32 mouse cellular contexts compared by ENCODE assay signal in the genomic region with DNA sequence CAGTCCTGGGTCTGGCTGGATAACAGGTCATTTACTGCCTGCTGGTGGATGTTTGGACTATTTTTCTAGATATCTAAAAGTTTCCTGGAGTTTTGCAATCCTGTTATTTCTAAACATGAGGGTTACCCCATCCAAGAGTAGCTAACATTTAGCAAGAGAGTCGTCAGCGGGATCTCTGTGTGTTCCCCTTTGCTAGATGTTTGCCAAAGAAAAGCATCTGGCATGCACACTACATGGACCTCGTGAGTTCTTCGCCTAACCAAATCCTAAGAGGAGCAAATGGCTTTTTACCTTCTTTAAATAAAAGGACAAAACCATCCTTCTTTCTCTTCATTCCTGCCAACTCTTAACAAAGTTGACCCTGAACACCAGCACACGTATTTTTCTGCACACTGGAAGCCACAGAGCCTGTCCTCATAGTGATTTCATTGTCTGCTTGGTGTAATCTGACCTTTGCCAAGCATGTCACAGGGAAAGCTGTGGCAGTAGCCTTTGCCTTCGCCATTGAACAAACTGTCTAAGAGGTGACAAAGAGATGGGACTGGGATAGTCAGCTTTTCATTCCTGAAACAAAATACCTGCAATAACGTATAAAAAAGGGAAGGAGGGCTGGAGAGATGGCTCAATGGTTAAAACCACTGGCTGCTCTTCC. TPM values are rescaled to one million over a fixed set of nuclear protein-coding genes. Genes with fewer than 3 reads are reported as not detected.
DNase-seq lines count a peak whose midpoint lies in the region; ATAC-seq and TF ChIP-seq lines count a peak whose summit lies in the region.
"Had no signal": no experiment of that assay in that cellular context is flagged by ENCODE, and none has a peak within 500 bp of the region (broad histone marks: within the 10 kb centered on the region; RNA-seq: fewer than 3 reads in every experiment).

No protein-coding gene starts in this region.

- ATAC-seq in lung, postnatal 0 days: peak; percentile 65
- ATAC-seq in liver, postnatal 0 days: peak; percentile 96
- ATAC-seq: CD4-positive, CD25-positive, alpha-beta regulatory T cell, adult 4 months; hindbrain, postnatal 0 days; intestine, embryonic 15.5 days had no signal

- no peaks in the 10 kb centered on the region for H3K36me3 ChIP-seq in lung, postnatal 0 days (ENCODE audit: insufficient read depth, low read length)
- H3K36me3 ChIP-seq in liver, postnatal 0 days (replicated peaks; ENCODE audit: insufficient read depth, low read length): no peaks in the 10 kb centered on the region
- H3K36me3 ChIP-seq: forebrain, embryonic 12.5 days; heart, embryonic 10.5 days; heart, embryonic 15.5 days; hindbrain, embryonic 12.5 days; intestine, embryonic 15.5 days; limb, embryonic 15.5 days; neural tube, embryonic 15.5 days; stomach, embryonic 15.5 days had no signal

- H3K9me3 ChIP-seq in lung, postnatal 0 days (ENCODE audit: low read length): no peaks in the 10 kb centered on the region
- no peaks in the 10 kb centered on the region for H3K9me3 ChIP-seq in liver, postnatal 0 days (ENCODE audit: low read length)
- H3K9me3 ChIP-seq: forebrain, embryonic 12.5 days; heart, embryonic 10.5 days; heart, embryonic 15.5 days; hindbrain, embryonic 12.5 days; intestine, embryonic 15.5 days; limb, embryonic 15.5 days; neural tube, embryonic 15.5 days; stomach, embryonic 15.5 days had no signal

- no peak overlapping the region for H3K27ac ChIP-seq in lung, postnatal 0 days (ENCODE audit: low read length)
- H3K27ac ChIP-seq in liver, postnatal 0 days (ENCODE audit: low read depth): peak overlapping the region; percentile 86
- H3K27ac ChIP-seq: forebrain, embryonic 12.5 days; heart, embryonic 10.5 days; heart, embryonic 15.5 days; hindbrain, embryonic 12.5 days; hindbrain, postnatal 0 days; intestine, embryonic 15.5 days; kidney, postnatal 0 days; limb, embryonic 15.5 days; neural tube, embryonic 15.5 days; stomach, embryonic 15.5 days had no signal

- H3K27me3 ChIP-seq in lung, postnatal 0 days (replicated peaks; ENCODE audit: insufficient read depth, low read length): no peaks in the 10 kb centered on the region
- no peaks in the 10 kb centered on the region for H3K27me3 ChIP-seq in liver, postnatal 0 days (ENCODE audit: insufficient read depth, low read length)
- H3K27me3 ChIP-seq: forebrain, embryonic 12.5 days; heart, embryonic 15.5 days; hindbrain, embryonic 12.5 days; intestine, embryonic 15.5 days; limb, embryonic 15.5 days; neural tube, embryonic 15.5 days; stomach, embryonic 15.5 days had no signal

- intact Hi-C loops in left cerebral cortex, postnatal 14 days (cut with DNase I): no loop called here

- peak; percentile 20 for DNase-seq in adrenal gland, postnatal 10 days
- DNase-seq in adrenal gland, postnatal 4 days (ENCODE audit: low spot score in 2 of 2): no peak
- peak; percentile 80 for DNase-seq in lung, postnatal 0 days (ENCODE audit: low spot score)
- no peak for DNase-seq in lung, adult 18-20 months
- peak; percentile 39 for DNase-seq in NIH3T3 (ENCODE audit: low read depth)
- no peak for DNase-seq in liver, postnatal 0 days
- DNase-seq in left cerebral cortex, postnatal 14 days (ENCODE audit: low spot score in 2 of 2): no peak
- no peak for DNase-seq in right cerebral cortex, postnatal 10 days (ENCODE audit: low spot score in 2 of 2)
- DNase-seq: adrenal gland, postnatal 36 days; cerebellum, adult 2 months; cerebellum, postnatal 14 days; gastrocnemius, postnatal 10 days; kidney, adult 2 months; kidney, postnatal 4 days; left cerebral cortex, postnatal 4 days; midbrain, embryonic 14.5 days; retina, postnatal 1 day; right cerebral cortex, postnatal 25 days; thymus, postnatal 14 days had no signal

- H3K4me2 ChIP-seq in lung, postnatal 0 days (replicated peaks; ENCODE audit: low read depth, low read length): no peak overlapping the region
- H3K4me2 ChIP-seq in liver, postnatal 0 days (ENCODE audit: low read depth, low read length): no peak overlapping the region
- H3K4me2 ChIP-seq: forebrain, embryonic 12.5 days; heart, embryonic 15.5 days; hindbrain, embryonic 12.5 days; intestine, embryonic 15.5 days; limb, embryonic 15.5 days; neural tube, embryonic 15.5 days; stomach, embryonic 15.5 days had no signal

- no peak overlapping the region for H3K4me3 ChIP-seq in lung, postnatal 0 days (ENCODE audit: low read depth, low read length)
- no peak overlapping the region for H3K4me3 ChIP-seq in liver, postnatal 0 days (ENCODE audit: low read depth, low read length)
- H3K4me3 ChIP-seq: erythroblast, embryonic 14.5 days; forebrain, embryonic 12.5 days; heart, embryonic 10.5 days; heart, embryonic 15.5 days; hindbrain, embryonic 12.5 days; intestine, embryonic 15.5 days; limb, embryonic 15.5 days; neural tube, embryonic 15.5 days; stomach, embryonic 15.5 days had no signal

- H3K4me1 ChIP-seq in lung, postnatal 0 days (ENCODE audit: insufficient read depth, low read depth, low read length): no peaks in the 10 kb centered on the region
- H3K4me1 ChIP-seq in liver, postnatal 0 days (ENCODE audit: insufficient read depth): peaks cover 5% of the 10 kb centered on the region; the same call in 1 of the 2 replicates
- H3K4me1 ChIP-seq: heart, embryonic 15.5 days; intestine, embryonic 15.5 days; stomach, embryonic 15.5 days had no signal

- no peak for TF ChIP-seq EP300 in lung, postnatal 0 days (IDR thresholded peaks at IDR 0.05)
- TF ChIP-seq EP300 in liver, postnatal 0 days (IDR thresholded peaks at IDR 0.05; ENCODE audit: low read depth): no peak; the same call in 1 of the 2 replicates

- TF ChIP-seq CTCF in lung, postnatal 0 days (IDR thresholded peaks at IDR 0.05): 0 out of 2 replicates have a peak, but pooled peaks have one; percentile 29
- TF ChIP-seq CTCF in liver, postnatal 0 days (IDR thresholded peaks at IDR 0.05; ENCODE audit: low read depth): peak; percentile 44

- no peak overlapping the region for H3K9ac ChIP-seq in lung, postnatal 0 days (replicated peaks; ENCODE audit: low read depth)
- H3K9ac ChIP-seq in liver, postnatal 0 days (replicated peaks): no peak overlapping the region
- H3K9ac ChIP-seq: forebrain, embryonic 12.5 days; heart, embryonic 15.5 days; hindbrain, embryonic 12.5 days; intestine, embryonic 15.5 days; limb, embryonic 15.5 days; neural tube, embryonic 15.5 days; stomach, embryonic 15.5 days had no signal

- 44% methylated on average over 7 of the region's 7 CpGs for WGBS in lung, postnatal 0 days
- 43% methylated on average over 7 of the region's 7 CpGs for WGBS in liver, postnatal 0 days (ENCODE audit: insufficient replicate concordance)

RNA-seq across cellular contexts. Expression of gene Ripply3, which starts 19.0 kb away (rescaled TPM):
- total RNA-seq in adrenal gland, postnatal 10 days (2021): 1 to 10 TPM; 3.8 to 4.0 TPM
- 1 to 10 TPM; 5.5 to 6.2 TPM for total RNA-seq in adrenal gland, postnatal 4 days (2021)
- polyA plus RNA-seq in lung, postnatal 0 days (2015; fragmentation: Nextera tagmentation; extraction: Ambion mirVana): 73.9 and 89.3 TPM in 2 replicates
- 1.4 and 2.1 TPM in 2 replicates for polyA plus RNA-seq in liver, postnatal 0 days (2015; fragmentation: Nextera tagmentation; extraction: Ambion mirVana)
- under 1 TPM; 0.21 to 0.22 TPM for total RNA-seq in left cerebral cortex, postnatal 14 days (2021)
- total RNA-seq: monocyte, adult 5-6 weeks had no signal
- polyA plus RNA-seq: erythroblast, embryonic 14.5 days had no signal

RNA-seq across cellular contexts. Expression of gene Ttc3, which starts 23.2 kb away (rescaled TPM):
- total RNA-seq in adrenal gland, postnatal 10 days (2021): 100 to 1,000 TPM in 1 of 2 experiments, 10 to 100 TPM in 1; 94.4 to 116 TPM
- 100 to 1,000 TPM; 163 to 178 TPM for total RNA-seq in adrenal gland, postnatal 4 days (2021)
- polyA plus RNA-seq in lung, postnatal 0 days (2015; fragmentation: Nextera tagmentation; extraction: Ambion mirVana): 68.9 and 78.9 TPM in 2 replicates
- polyA plus RNA-seq in liver, postnatal 0 days (2015; fragmentation: Nextera tagmentation; extraction: Ambion mirVana): 16.1 and 17.4 TPM in 2 replicates
- total RNA-seq in left cerebral cortex, postnatal 14 days (2021): 100 to 1,000 TPM; 802 to 810 TPM

RNA-seq across cellular contexts. Expression of gene Pigp, which starts 24.4 kb away (rescaled TPM):
- total RNA-seq in adrenal gland, postnatal 10 days (2021): 10 to 100 TPM; 63.3 to 66.8 TPM
- 100 to 1,000 TPM; 101 to 106 TPM for total RNA-seq in adrenal gland, postnatal 4 days (2021)
- polyA plus RNA-seq in lung, postnatal 0 days (2015; fragmentation: Nextera tagmentation; extraction: Ambion mirVana): 134 and 149 TPM in 2 replicates
- polyA plus RNA-seq in liver, postnatal 0 days (2015; fragmentation: Nextera tagmentation; extraction: Ambion mirVana): 84.6 and 95.6 TPM in 2 replicates
- 10 to 100 TPM; 42.0 to 44.8 TPM for total RNA-seq in left cerebral cortex, postnatal 14 days (2021)

RNA-seq across cellular contexts. Expression of gene Hlcs, which starts 33.8 kb away (rescaled TPM):
- 10 to 100 TPM; 11.9 to 13.5 TPM for total RNA-seq in adrenal gland, postnatal 10 days (2021)
- total RNA-seq in adrenal gland, postnatal 4 days (2021): 10 to 100 TPM; 20.6 to 23.1 TPM
- 4.6 and 5.0 TPM in 2 replicates for polyA plus RNA-seq in lung, postnatal 0 days (2015; fragmentation: Nextera tagmentation; extraction: Ambion mirVana)
- polyA plus RNA-seq in liver, postnatal 0 days (2015; fragmentation: Nextera tagmentation; extraction: Ambion mirVana): 2.3 and 2.9 TPM in 2 replicates
- total RNA-seq in left cerebral cortex, postnatal 14 days (2021): 10 to 100 TPM; 14.0 to 15.8 TPM

Comparison
In these comparisons a context has a peak if more than half of its experiments do, and no peak if none do; other contexts are left out.
1. DNase-seq: peak in adrenal gland, postnatal 10 days (single experiment), lung, postnatal 0 days (single experiment) and NIH3T3 (single experiment); none in adrenal gland, postnatal 4 days (0 of 2), lung, adult 18-20 months (0 of 2), liver, postnatal 0 days (single experiment), left cerebral cortex, postnatal 14 days (0 of 2) and right cerebral cortex, postnatal 10 days (0 of 2).
2. RNA of gene Ttc3, which starts 23.2 kb away (total RNA-seq): 802 to 810 TPM in left cerebral cortex, postnatal 14 days; 163 to 178 TPM in adrenal gland, postnatal 4 days and 94.4 to 116 TPM in adrenal gland, postnatal 10 days; every median in the first group is over 4 times any median in the second.